10 mouse cellular contexts compared by ENCODE assay signal in the genomic region with DNA sequence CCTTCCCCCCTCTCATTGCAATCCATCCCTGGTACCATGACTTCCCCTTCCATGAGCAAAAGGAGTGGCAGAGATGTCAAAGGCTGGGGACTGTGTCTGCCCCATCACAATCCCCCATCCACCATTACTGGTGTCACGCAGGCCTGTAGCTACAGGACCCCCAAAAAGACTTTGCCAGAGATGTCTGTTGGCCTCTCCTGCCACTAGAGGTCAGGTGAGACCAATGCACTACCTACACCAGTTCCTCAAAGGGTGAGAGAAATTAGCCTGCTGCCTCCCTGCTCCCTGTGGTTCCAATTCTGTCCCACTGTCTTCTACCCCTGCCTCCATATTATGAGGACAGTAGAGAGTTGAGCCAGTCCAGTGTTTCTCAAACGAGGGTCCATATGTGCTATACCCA. TPM values are rescaled to one million over a fixed set of nuclear protein-coding genes. Genes with fewer than 3 reads are reported as not detected.
DNase-seq lines count a peak whose midpoint lies in the region; ATAC-seq and TF ChIP-seq lines count a peak whose summit lies in the region.
"Had no signal": no experiment of that assay in that cellular context is flagged by ENCODE, and none has a peak within 500 bp of the region (broad histone marks: within the 10 kb centered on the region; RNA-seq: fewer than 3 reads in every experiment).

No protein-coding gene starts in this region.

- no peak overlapping the region for H3K4me3 ChIP-seq in heart, embryonic 11.5 days (ENCODE audit: low read depth, low read length)
- no peak overlapping the region for H3K4me3 ChIP-seq in lung, postnatal 0 days (ENCODE audit: low read depth, low read length)
- no peak overlapping the region for H3K4me3 ChIP-seq in embryonic fibroblast, embryonic 13.5 days (ENCODE audit: insufficient read depth, low read length)

- H3K36me3 ChIP-seq in heart, embryonic 11.5 days (ENCODE audit: control insufficient read depth, insufficient read depth, low read length): no peaks in the 10 kb centered on the region
- no peaks in the 10 kb centered on the region for H3K36me3 ChIP-seq in lung, postnatal 0 days (ENCODE audit: insufficient read depth, low read length)

- WGBS in heart, embryonic 11.5 days (ENCODE audit: insufficient replicate concordance): 40% methylated on average over 2 of the region's 2 CpGs
- WGBS in lung, postnatal 0 days: 25% methylated on average over 2 of the region's 2 CpGs

- intact Hi-C loops in heart, postnatal 36 days (cut with DNase I): loop anchor here (2.0 kb wide), 1 partner anchor 145 kb away; no protein-coding TSS in a partner anchor

- H3K27me3 ChIP-seq in heart, embryonic 11.5 days (ENCODE audit: control insufficient read depth, insufficient read depth, low read length): no peaks in the 10 kb centered on the region
- H3K27me3 ChIP-seq in lung, postnatal 0 days (replicated peaks; ENCODE audit: insufficient read depth, low read length): no peaks in the 10 kb centered on the region

- TF ChIP-seq EP300 in lung, postnatal 0 days (IDR thresholded peaks at IDR 0.05): no peak

- no peak overlapping the region for H3K9ac ChIP-seq in heart, embryonic 11.5 days (ENCODE audit: low read depth, low read length)
- no peak overlapping the region for H3K9ac ChIP-seq in lung, postnatal 0 days (replicated peaks; ENCODE audit: low read depth)

- peak; percentile 66 for TF ChIP-seq CTCF in lung, postnatal 0 days (IDR thresholded peaks at IDR 0.05)
- TF ChIP-seq CTCF in embryonic fibroblast, embryonic 13.5 days (IDR thresholded peaks at IDR 0.05; ENCODE audit: borderline replicate concordance, insufficient read depth, low read length): peak; percentile 33; the same call in 1 of the 2 replicates

- no peak for DNase-seq in heart, postnatal 36 days
- DNase-seq in lung, postnatal 0 days (ENCODE audit: low spot score): peak; percentile 32
- no peak for DNase-seq in lung, adult 18-20 months
- DNase-seq in thymus, postnatal 14 days: peak; percentile 51
- no peak for DNase-seq in layer of hippocampus, postnatal 25 days (ENCODE audit: extremely low spot score in 1 of 2, low spot score in 1 of 2)
- no peak for DNase-seq in adrenal gland, postnatal 4 days (ENCODE audit: low spot score in 2 of 2)

- TF ChIP-seq POLR2A in embryonic fibroblast, embryonic 13.5 days (IDR thresholded peaks at IDR 0.05; ENCODE audit: low read depth, low read length): no peak

- 0 out of 2 replicates have a peak, but pooled peaks have one; percentile 44 for ATAC-seq in heart, embryonic 11.5 days (replicated peaks; ENCODE audit: insufficient number of reproducible peaks, low FRiP score, low TSS enrichment)
- ATAC-seq in lung, postnatal 0 days: no peak

- H3K27ac ChIP-seq in heart, embryonic 11.5 days (ENCODE audit: low read depth, low read length): no peak overlapping the region
- no peak overlapping the region for H3K27ac ChIP-seq in lung, postnatal 0 days (ENCODE audit: low read length)
- no peak overlapping the region for H3K27ac ChIP-seq in embryonic fibroblast, embryonic 13.5 days (ENCODE audit: insufficient read depth, low read length)

- no peak overlapping the region for H3K4me2 ChIP-seq in heart, embryonic 11.5 days
- no peak overlapping the region for H3K4me2 ChIP-seq in lung, postnatal 0 days (replicated peaks; ENCODE audit: low read depth, low read length)

- no peaks in the 10 kb centered on the region for H3K9me3 ChIP-seq in heart, embryonic 11.5 days (replicated peaks; ENCODE audit: control insufficient read depth, low read length)
- no peaks in the 10 kb centered on the region for H3K9me3 ChIP-seq in lung, postnatal 0 days (ENCODE audit: low read length)

- no peaks in the 10 kb centered on the region for H3K4me1 ChIP-seq in heart, embryonic 11.5 days (ENCODE audit: control insufficient read depth, insufficient read depth, low read length)
- no peaks in the 10 kb centered on the region for H3K4me1 ChIP-seq in lung, postnatal 0 days (ENCODE audit: insufficient read depth, low read depth, low read length)
- no peaks in the 10 kb centered on the region for H3K4me1 ChIP-seq in embryonic fibroblast, embryonic 13.5 days (ENCODE audit: control insufficient read depth, insufficient read depth, low read length)

RNA-seq across cellular contexts. Expression of a gene that starts 40.3 kb away (rescaled TPM):
- not detected in 2 replicates for polyA plus RNA-seq in heart, embryonic 11.5 days (2014; fragmentation: Nextera tagmentation; extraction: Ambion mirVana)
- not detected for total RNA-seq in heart, postnatal 36 days (2021)
- not detected in 2 replicates for polyA plus RNA-seq in lung, postnatal 0 days (2015; fragmentation: Nextera tagmentation; extraction: Ambion mirVana)
- not detected in 2 replicates for polyA plus RNA-seq in embryonic fibroblast, embryonic 13.5 days (2011; ENCODE audit: insufficient read length, low read depth, missing spikeins)
- total RNA-seq in layer of hippocampus, postnatal 25 days (2021): not detected
- not detected for total RNA-seq in adrenal gland, postnatal 4 days (2021)
- total RNA-seq: layer of hippocampus, postnatal 10 days had no signal
- polyA plus RNA-seq: neural tube, embryonic 11.5 days had no signal

RNA-seq across cellular contexts. Expression of a gene that starts 49.7 kb away (rescaled TPM):
- polyA plus RNA-seq in heart, embryonic 11.5 days (2014; fragmentation: Nextera tagmentation; extraction: Ambion mirVana): not detected in 2 replicates
- total RNA-seq in heart, postnatal 36 days (2021): not detected
- polyA plus RNA-seq in lung, postnatal 0 days (2015; fragmentation: Nextera tagmentation; extraction: Ambion mirVana): not detected in 2 replicates
- polyA plus RNA-seq in embryonic fibroblast, embryonic 13.5 days (2011; ENCODE audit: insufficient read length, low read depth, missing spikeins): not detected in 2 replicates
- not detected for total RNA-seq in layer of hippocampus, postnatal 25 days (2021)
- not detected for total RNA-seq in adrenal gland, postnatal 4 days (2021)
- total RNA-seq: layer of hippocampus, postnatal 10 days had no signal
- polyA plus RNA-seq: neural tube, embryonic 11.5 days had no signal

Comparison
In these comparisons a context has a peak if more than half of its experiments do, and no peak if none do; other contexts are left out.
1. DNase-seq: peak in lung, postnatal 0 days (single experiment) and thymus, postnatal 14 days (single experiment); none in heart, postnatal 36 days (0 of 2), lung, adult 18-20 months (0 of 2), layer of hippocampus, postnatal 25 days (0 of 2) and adrenal gland, postnatal 4 days (0 of 2).